Mouse (Mus musculus): Measurements from ENCODE around the gene Lipc.

- no peak for TF ChIP-seq POLR2A (IDR thresholded peaks at IDR 0.05; ENCODE audit: borderline replicate concordance, insufficient read depth, low read length)
- no peak for TF ChIP-seq CTCF (IDR thresholded peaks at IDR 0.05; ENCODE audit: borderline replicate concordance, insufficient read depth, low read depth, low read length)
Observed at GRCm38 (mm10) chr9:70872675-70873074, 79.4 kb downstream of the Lipc start.

Data from cerebellum, adult 2 months (tissue).